Mouse (Mus musculus): ENCODE measurements around the gene Gm7271. TPM values are rescaled to one million over a fixed set of nuclear protein-coding genes. Genes with fewer than 3 reads are reported as not detected.

Gm7271 gene
- polyA plus RNA-seq, 1 experiment from 2014 or later = not detected

- H3K9me3 ChIP-seq (replicated peaks; ENCODE audit: control insufficient read depth, low read length) = no peaks in the 10 kb centered on the region
- H3K27ac ChIP-seq (ENCODE audit: low read depth, low read length) = no peak overlapping the region
- no peak overlapping the region for H3K4me2 ChIP-seq
- H3K4me1 ChIP-seq (ENCODE audit: control insufficient read depth, insufficient read depth, low read length) = no peaks in the 10 kb centered on the region
- no peak overlapping the region for H3K4me3 ChIP-seq (ENCODE audit: low read depth, low read length)
- no peaks in the 10 kb centered on the region for H3K27me3 ChIP-seq (ENCODE audit: control insufficient read depth, insufficient read depth, low read length)
- no peak for ATAC-seq (replicated peaks; ENCODE audit: insufficient number of reproducible peaks, low FRiP score, low TSS enrichment)
- peaks cover 20% of the 10 kb centered on the region for H3K36me3 ChIP-seq (ENCODE audit: control insufficient read depth, insufficient read depth, low read length)
- no peak overlapping the region for H3K9ac ChIP-seq (ENCODE audit: low read depth, low read length)
Measured at GRCm38 (mm10) chr5:76540842-76541241, 57.0 kb downstream of the Gm7271 start.

- H3K36me3 ChIP-seq (ENCODE audit: control insufficient read depth, insufficient read depth, low read length) = peaks cover 20% of the 10 kb centered on the region
Measured at GRCm38 (mm10) chr5:76543200-76543599, 59.4 kb downstream of the Gm7271 start.

GRCm38 (mm10) chr5:76550426-76550825, 66.6 kb downstream of the Gm7271 start:
- ATAC-seq (replicated peaks; ENCODE audit: insufficient number of reproducible peaks, low FRiP score, low TSS enrichment) = no peak
- H3K4me1 ChIP-seq (ENCODE audit: control insufficient read depth, insufficient read depth, low read length) = no peaks in the 10 kb centered on the region
- no peak overlapping the region for H3K9ac ChIP-seq (ENCODE audit: low read depth, low read length)
- no peaks in the 10 kb centered on the region for H3K27me3 ChIP-seq (ENCODE audit: control insufficient read depth, insufficient read depth, low read length)
- no peaks in the 10 kb centered on the region for H3K9me3 ChIP-seq (replicated peaks; ENCODE audit: control insufficient read depth, low read length)
- H3K27ac ChIP-seq (ENCODE audit: low read depth, low read length) = no peak overlapping the region
- H3K36me3 ChIP-seq (ENCODE audit: control insufficient read depth, insufficient read depth, low read length) = no peaks in the 10 kb centered on the region
- H3K4me3 ChIP-seq (ENCODE audit: low read depth, low read length) = no peak overlapping the region
- 58% methylated on average over 8 of the region's 8 CpGs for WGBS (ENCODE audit: insufficient replicate concordance)
- no peak overlapping the region for H3K4me2 ChIP-seq

More at GRCm38 (mm10) chr5:76543200-76543599, 59.4 kb downstream of the Gm7271 start:
- no peak overlapping the region for H3K9ac ChIP-seq (ENCODE audit: low read depth, low read length)
- WGBS (ENCODE audit: insufficient replicate concordance) = 91% methylated on average over 8 of the region's 8 CpGs
- H3K27ac ChIP-seq (ENCODE audit: low read depth, low read length) = no peak overlapping the region
- H3K9me3 ChIP-seq (replicated peaks; ENCODE audit: control insufficient read depth, low read length) = no peaks in the 10 kb centered on the region
- H3K4me2 ChIP-seq = no peak overlapping the region
- H3K4me3 ChIP-seq (ENCODE audit: low read depth, low read length) = no peak overlapping the region
- no peak for ATAC-seq (replicated peaks; ENCODE audit: insufficient number of reproducible peaks, low FRiP score, low TSS enrichment)
- H3K4me1 ChIP-seq (ENCODE audit: control insufficient read depth, insufficient read depth, low read length) = no peaks in the 10 kb centered on the region
- no peaks in the 10 kb centered on the region for H3K27me3 ChIP-seq (ENCODE audit: control insufficient read depth, insufficient read depth, low read length)

- Histone ChIP-seq H3K36me3 (ENCODE audit: control insufficient read depth, insufficient read depth, low read length) (peaks cover 26% of the 10 kb centered on the region), H3K4me2 (no peak overlapping the region), H3K9ac (ENCODE audit: low read depth, low read length) (no peak overlapping the region), H3K27ac (ENCODE audit: low read depth, low read length) (no peak overlapping the region), H3K9me3 (replicated peaks; ENCODE audit: control insufficient read depth, low read length) (no peaks in the 10 kb centered on the region), H3K27me3 (ENCODE audit: control insufficient read depth, insufficient read depth, low read length) (no peaks in the 10 kb centered on the region), H3K4me3 (ENCODE audit: low read depth, low read length) (no peak overlapping the region), H3K4me1 (ENCODE audit: control insufficient read depth, insufficient read depth, low read length) (no peaks in the 10 kb centered on the region)
- ATAC-seq (replicated peaks; ENCODE audit: insufficient number of reproducible peaks, low FRiP score, low TSS enrichment) = no peak
- WGBS (ENCODE audit: insufficient replicate concordance) = 37% methylated on average over 3 of the region's 3 CpGs
Measured at GRCm38 (mm10) chr5:76565321-76565720, 81.5 kb downstream of the Gm7271 start.

Other genes starting within 250 kb of the Gm7271 start
- 10.0 and 12.1 TPM in 2 replicates for gene Clock, start 179.2 kb upstream of the Gm7271 start, polyA plus RNA-seq (2014; fragmentation: Nextera tagmentation; extraction: Ambion mirVana)
- gene Pdcl2, start 152.9 kb upstream of the Gm7271 start, polyA plus RNA-seq (2014; fragmentation: Nextera tagmentation; extraction: Ambion mirVana) = not detected in 2 replicates
- not detected in 2 replicates for gene Nmu, start 120.3 kb upstream of the Gm7271 start, polyA plus RNA-seq (2014; fragmentation: Nextera tagmentation; extraction: Ambion mirVana)
- 29.1 and 30.6 TPM in 2 replicates for gene Exoc1, start 45.3 kb downstream of the Gm7271 start, polyA plus RNA-seq (2014; fragmentation: Nextera tagmentation; extraction: Ambion mirVana)
- 9.0 and 9.6 TPM in 2 replicates for gene Cep135, start 104.7 kb downstream of the Gm7271 start, polyA plus RNA-seq (2014; fragmentation: Nextera tagmentation; extraction: Ambion mirVana)
- gene C530008M17Rik, start 172.5 kb downstream of the Gm7271 start, polyA plus RNA-seq (2014; fragmentation: Nextera tagmentation; extraction: Ambion mirVana) = 34.8 and 35.8 TPM in 2 replicates